Mouse (Mus musculus) A20 (cell line): ENCODE results near the gene Gm28171.
"Not testable (repeated sequence)": the region's sequence is repeated elsewhere in the genome, so short reads cannot be mapped to it uniquely, and the experiment has no call there.

Experiments used
- DNase-seq: peaks from one replicate; pipeline ENCODE4 v3.0.0-alpha.2; 2011; ENCODE audit warnings: low read depth, low spot score

Gm28171 gene

GRCm38 (mm10) chrY:5793095-5793494 is at the start of gene Gm28171:
Gene Gm28171, plus strand, starts transcription at chrY:5793395.
- DNase-seq = not testable (repeated sequence)
